Mouse (Mus musculus) embryonic facial prominence, embryonic 13.5 days (tissue): ENCODE data around the gene Enthd1. TPM values are rescaled to one million over a fixed set of nuclear protein-coding genes. Genes with fewer than 3 reads are reported as not detected.

Experiments used
- ATAC-seq: fragments of 200-750 bp; cut with Nextera tagmentation; 2 replicates; pipeline ENCODE4 v1.8.0; 2017; ENCODE audit warnings: low read depth; ENCODE audit not compliant: insufficient number of reproducible peaks, insufficient read depth, low FRiP score, low TSS enrichment
- H3K27ac ChIP-seq: fragments of 300-500 bp; sonication (generic); 2 replicates; pipeline ENCODE4 v1.5.1; 2015; ENCODE audit warnings: moderate library complexity, mild to moderate bottlenecking, inconsistent platforms
- H3K27me3 ChIP-seq: fragments of 300-500 bp; sonication (generic); 2 replicates; pipeline ENCODE4 v1.6.1; 2015; ENCODE audit warnings: mild to moderate bottlenecking, inconsistent platforms
- H3K36me3 ChIP-seq: fragments of 300-500 bp; sonication (generic); 2 replicates; pipeline ENCODE4 v1.6.1; 2015; ENCODE audit warnings: mild to moderate bottlenecking, inconsistent platforms
- H3K4me1 ChIP-seq: fragments of 300-500 bp; sonication (generic); 2 replicates; pipeline ENCODE4 v1.6.1; 2015; ENCODE audit warnings: inconsistent platforms
- H3K4me2 ChIP-seq: fragments of 300-500 bp; sonication (generic); 2 replicates; pipeline ENCODE4 v1.6.1; 2015; ENCODE audit warnings: moderate library complexity, mild to moderate bottlenecking, inconsistent platforms
- H3K4me3 ChIP-seq: fragments of 300-500 bp; sonication (generic); 2 replicates; pipeline ENCODE4 v1.5.1; 2015; ENCODE audit warnings: mild to moderate bottlenecking, inconsistent platforms
- H3K9ac ChIP-seq: fragments of 300-500 bp; sonication (generic); 2 replicates; pipeline ENCODE4 v1.6.1; 2015; ENCODE audit warnings: mild to moderate bottlenecking, inconsistent platforms
- H3K9me3 ChIP-seq: fragments of 300-500 bp; sonication (generic); 2 replicates; pipeline ENCODE4 v1.6.1; 2016; ENCODE audit warnings: inconsistent platforms
- WGBS: fragments of 180-500 bp; shearing (Covaris S2); methylation state at CpG from one replicate; pipeline ENCODE4 v1.1.7; 2015; ENCODE audit warnings: mixed read lengths; 5-methylcytosine and 5-hydroxymethylcytosine counted together
- polyA plus RNA-seq: library from polyadenylated mRNA; unstranded; fragments of >200 nt; fragmentation: Nextera tagmentation; extraction: Ambion mirVana; gene quantifications from 2 replicates; pipeline ENCODE4 v1.2.1, GENCODE M21; 2015

Gene Enthd1
- polyA plus RNA-seq, 1 experiment from 2014 or later: not detected

GRCm38 (mm10) chr15:80462106-80462505, 102.8 kb downstream of the Enthd1 start:
- peak overlapping the region; percentile 54 for H3K4me2 ChIP-seq
- peaks cover 36% of the 10 kb centered on the region for H3K27me3 ChIP-seq
- WGBS: 2% methylated on average over 9 of the region's 9 CpGs
- no peak for ATAC-seq
- H3K9ac ChIP-seq: 0 out of 2 replicates have a peak overlapping the region, but pooled peaks have one; percentile 16
- H3K4me1 ChIP-seq: peaks cover 11% of the 10 kb centered on the region; the same call in 1 of the 2 replicates
- H3K9me3 ChIP-seq: no peaks in the 10 kb centered on the region
- no peak overlapping the region for H3K27ac ChIP-seq
- peak overlapping the region; percentile 29 for H3K4me3 ChIP-seq
- no peaks in the 10 kb centered on the region for H3K36me3 ChIP-seq

DNA sequence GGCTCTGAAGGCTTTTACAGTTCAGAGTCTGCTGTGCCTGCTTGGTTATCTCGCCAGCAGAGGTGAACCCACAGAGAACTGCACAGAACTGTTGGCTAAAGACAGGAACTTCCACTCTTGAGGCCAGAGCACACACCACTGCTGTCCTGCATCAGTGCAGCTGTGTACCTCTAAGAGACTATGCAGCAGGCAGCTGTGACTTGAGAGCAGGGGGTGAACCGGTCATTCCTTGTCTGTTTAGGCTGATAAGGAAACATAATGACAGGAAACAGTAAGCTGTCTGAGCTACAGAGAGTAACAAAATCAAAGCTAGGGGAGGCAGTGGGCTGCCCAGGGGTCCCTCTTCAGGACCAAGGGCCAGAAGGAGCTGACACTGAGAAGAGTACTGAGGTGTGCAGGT, 103.5 kb downstream of the Enthd1 start:
- Histone ChIP-seq H3K4me3 (no peak overlapping the region), H3K36me3 (no peaks in the 10 kb centered on the region), H3K4me1 (peaks cover 11% of the 10 kb centered on the region; the same call in 1 of the 2 replicates), H3K9me3 (no peaks in the 10 kb centered on the region), H3K27me3 (peaks cover 36% of the 10 kb centered on the region), H3K27ac (no peak overlapping the region), H3K9ac (no peak overlapping the region), H3K4me2 (no peak overlapping the region)
- WGBS: 55% methylated on average over 2 of the region's 2 CpGs
- ATAC-seq: no peak

DNA sequence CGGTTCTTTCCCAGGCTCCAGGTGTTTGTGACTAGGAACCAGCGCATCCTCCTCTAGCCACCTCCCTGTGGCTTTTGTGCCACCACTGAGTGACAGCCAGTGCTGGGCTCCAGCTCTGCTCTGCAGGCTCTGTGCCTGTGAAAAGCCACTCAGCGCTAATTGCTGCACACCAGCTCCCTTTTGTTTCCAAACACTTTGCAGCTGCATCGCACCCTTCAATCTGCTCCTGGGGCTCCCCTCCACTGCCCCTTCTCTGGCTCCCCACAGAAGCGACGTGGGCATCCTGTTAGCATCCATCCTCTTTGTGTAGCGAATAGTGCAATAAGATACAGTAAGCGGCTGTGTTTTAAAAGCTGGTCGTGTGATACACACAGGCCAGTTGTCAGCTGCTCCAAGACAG, 104.9 kb downstream of the Enthd1 start:
- Histone ChIP-seq H3K9ac (no peak overlapping the region), H3K27ac (no peak overlapping the region), H3K27me3 (peaks cover 36% of the 10 kb centered on the region), H3K4me3 (no peak overlapping the region), H3K9me3 (no peaks in the 10 kb centered on the region), H3K36me3 (no peaks in the 10 kb centered on the region), H3K4me1 (peaks cover 11% of the 10 kb centered on the region; the same call in 1 of the 2 replicates), H3K4me2 (no peak overlapping the region)
- no peak for ATAC-seq
- whole genome bisulfite sequencing: 53% methylated on average over 9 of the region's 9 CpGs

GRCm38 (mm10) chr15:80457984-80458383, 107.0 kb downstream of the Enthd1 start:
- 90% methylated on average over 3 of the region's 3 CpGs for WGBS

GRCm38 (mm10) chr15:80454486-80454885, 110.5 kb downstream of the Enthd1 start:
- Histone ChIP-seq H3K4me1 (0 out of 2 replicates have a peak, but pooled peaks cover 6% of the 10 kb centered on the region), H3K9me3 (no peaks in the 10 kb centered on the region), H3K4me3 (no peak overlapping the region), H3K4me2 (no peak overlapping the region), H3K27me3 (no peaks in the 10 kb centered on the region), H3K36me3 (no peaks in the 10 kb centered on the region), H3K9ac (no peak overlapping the region), H3K27ac (no peak overlapping the region)
- no peak for ATAC-seq
- 77% methylated on average over 6 of the region's 6 CpGs for WGBS

More at GRCm38 (mm10) chr15:80457984-80458383, 107.0 kb downstream of the Enthd1 start:
- no peaks in the 10 kb centered on the region for H3K9me3 ChIP-seq
- no peak overlapping the region for H3K9ac ChIP-seq
- peaks cover 20% of the 10 kb centered on the region for H3K27me3 ChIP-seq
- no peak overlapping the region for H3K27ac ChIP-seq
- no peak overlapping the region for H3K4me2 ChIP-seq
- H3K4me3 ChIP-seq: no peak overlapping the region
- no peaks in the 10 kb centered on the region for H3K36me3 ChIP-seq
- no peak for ATAC-seq
- peaks cover 8% of the 10 kb centered on the region; the same call in 1 of the 2 replicates for H3K4me1 ChIP-seq

GRCm38 (mm10) chr15:80452425-80452824, 112.5 kb downstream of the Enthd1 start:
- no peak overlapping the region for H3K27ac ChIP-seq
- no peaks in the 10 kb centered on the region for H3K36me3 ChIP-seq
- 0 out of 2 replicates have a peak overlapping the region, but pooled peaks have one; percentile 14 for H3K4me2 ChIP-seq
- 0 out of 2 replicates have a peak, but pooled peaks cover 6% of the 10 kb centered on the region for H3K4me1 ChIP-seq
- no peaks in the 10 kb centered on the region for H3K9me3 ChIP-seq
- H3K9ac ChIP-seq: 0 out of 2 replicates have a peak overlapping the region, but pooled peaks have one; percentile 21
- H3K4me3 ChIP-seq: no peak overlapping the region
- H3K27me3 ChIP-seq: no peaks in the 10 kb centered on the region
- 31% methylated on average over 16 of the region's 16 CpGs for WGBS
- ATAC-seq: no peak

- H3K4me3 ChIP-seq: no peak overlapping the region
- H3K4me1 ChIP-seq: no peaks in the 10 kb centered on the region
- no peak overlapping the region for H3K9ac ChIP-seq
- WGBS: 88% methylated on average over 15 of the region's 15 CpGs
- no peak for ATAC-seq
- H3K27me3 ChIP-seq: no peaks in the 10 kb centered on the region
- H3K9me3 ChIP-seq: 0 out of 2 replicates have a peak, but pooled peaks cover 3% of the 10 kb centered on the region
- no peaks in the 10 kb centered on the region for H3K36me3 ChIP-seq
- H3K4me2 ChIP-seq: no peak overlapping the region
- H3K27ac ChIP-seq: no peak overlapping the region
Observed at GRCm38 (mm10) chr15:80445956-80446687, 118.8 kb downstream of the Enthd1 start.

GRCm38 (mm10) chr15:80440195-80440594, 124.8 kb downstream of the Enthd1 start:
- no peak overlapping the region for H3K27ac ChIP-seq
- H3K9ac ChIP-seq: no peak overlapping the region
- no peaks in the 10 kb centered on the region for H3K27me3 ChIP-seq
- H3K4me2 ChIP-seq: no peak overlapping the region
- no peaks in the 10 kb centered on the region for H3K9me3 ChIP-seq
- 86% methylated on average over 6 of the region's 6 CpGs for WGBS
- no peak overlapping the region for H3K4me3 ChIP-seq
- no peaks in the 10 kb centered on the region for H3K36me3 ChIP-seq
- peaks cover 15% of the 10 kb centered on the region for H3K4me1 ChIP-seq
- no peak for ATAC-seq

DNA sequence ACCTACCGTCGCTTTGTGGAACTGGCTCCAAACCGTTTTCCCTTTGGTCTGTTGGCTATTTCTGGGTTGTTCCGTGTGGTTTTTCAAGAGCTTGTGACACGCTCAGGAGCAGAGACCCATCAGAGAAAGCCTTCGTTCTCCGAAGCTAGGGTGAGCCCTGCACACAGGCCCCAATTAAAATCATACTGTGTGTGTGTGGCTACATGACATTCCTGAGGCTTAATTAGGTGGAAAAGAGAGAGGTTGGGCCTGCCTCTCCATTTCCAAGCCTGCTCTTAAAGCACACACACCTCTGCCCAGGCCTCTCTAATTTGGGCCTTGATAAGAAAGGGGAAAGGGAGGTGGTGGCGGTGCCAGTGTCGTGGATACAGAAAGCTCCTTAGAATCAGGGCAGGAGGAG, 126.5 kb downstream of the Enthd1 start:
- 0 out of 2 replicates have a peak overlapping the region, but pooled peaks have one; percentile 16 for H3K27ac ChIP-seq
- no peaks in the 10 kb centered on the region for H3K36me3 ChIP-seq
- 53% methylated on average over 9 of the region's 9 CpGs for WGBS
- no peaks in the 10 kb centered on the region for H3K27me3 ChIP-seq
- no peak overlapping the region for H3K4me3 ChIP-seq
- H3K4me1 ChIP-seq: peaks cover 15% of the 10 kb centered on the region
- ATAC-seq: no peak
- H3K9me3 ChIP-seq: no peaks in the 10 kb centered on the region
- H3K4me2 ChIP-seq: no peak overlapping the region
- no peak overlapping the region for H3K9ac ChIP-seq

DNA sequence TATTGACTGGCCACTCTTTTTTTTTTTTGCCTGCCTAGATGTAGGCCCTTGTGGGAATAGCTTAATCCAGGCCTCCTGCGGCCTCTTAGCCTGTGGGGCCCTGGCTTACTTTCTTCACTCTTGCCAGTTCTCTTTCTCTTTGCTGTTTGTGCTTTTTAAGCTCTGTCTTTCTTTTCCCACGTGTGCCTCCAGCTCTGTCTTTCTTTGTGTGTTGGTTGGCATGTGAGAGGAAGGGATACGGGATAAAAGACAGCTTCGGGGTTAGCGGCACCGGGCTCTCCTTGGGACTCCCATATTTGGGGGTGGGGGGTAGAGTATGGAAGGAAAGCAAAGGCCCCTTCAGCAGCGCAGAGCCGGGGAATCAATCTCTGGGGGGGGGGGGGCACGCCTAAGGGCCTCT, 127.0 kb downstream of the Enthd1 start:
- no peaks in the 10 kb centered on the region for H3K27me3 ChIP-seq
- H3K4me1 ChIP-seq: peaks cover 15% of the 10 kb centered on the region
- H3K36me3 ChIP-seq: no peaks in the 10 kb centered on the region
- no peaks in the 10 kb centered on the region for H3K9me3 ChIP-seq
- H3K27ac ChIP-seq: no peak overlapping the region
- no peak for ATAC-seq
- H3K9ac ChIP-seq: no peak overlapping the region
- no peak overlapping the region for H3K4me2 ChIP-seq
- H3K4me3 ChIP-seq: no peak overlapping the region
- WGBS: 70% methylated on average over 9 of the region's 9 CpGs

GRCm38 (mm10) chr15:80436961-80437360, 128.0 kb downstream of the Enthd1 start:
- 77% methylated on average over 5 of the region's 5 CpGs for WGBS

DNA sequence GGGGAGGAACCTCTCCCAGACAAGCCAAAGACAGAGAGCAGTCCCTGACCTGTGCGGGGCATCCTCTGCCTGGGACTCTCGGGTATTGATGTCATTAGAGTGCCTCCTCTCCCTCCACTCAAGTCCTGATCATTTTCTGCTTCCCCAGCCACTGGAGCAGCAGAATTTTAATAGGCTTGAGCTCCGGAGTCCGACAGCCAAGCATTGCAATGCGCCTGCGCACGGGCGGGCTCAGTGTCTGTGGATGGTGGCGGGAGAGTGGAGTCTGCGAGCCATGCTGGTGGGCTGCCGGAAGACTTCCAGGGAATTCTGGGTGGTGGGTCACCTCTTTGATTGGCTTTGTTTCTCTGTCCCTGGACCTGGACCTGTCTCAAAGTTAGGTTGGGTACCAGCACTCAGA, 134.6 kb downstream of the Enthd1 start:
- Histone ChIP-seq H3K27ac (no peak overlapping the region), H3K4me3 (no peak overlapping the region), H3K36me3 (no peaks in the 10 kb centered on the region), H3K9me3 (no peaks in the 10 kb centered on the region), H3K27me3 (no peaks in the 10 kb centered on the region), H3K4me1 (no peaks in the 10 kb centered on the region), H3K9ac (no peak overlapping the region), H3K4me2 (no peak overlapping the region)
- 78% methylated on average over 11 of the region's 11 CpGs for WGBS
- ATAC-seq: no peak

More at GRCm38 (mm10) chr15:80436961-80437360, 128.0 kb downstream of the Enthd1 start:
- Histone ChIP-seq H3K4me1 (peaks cover 15% of the 10 kb centered on the region), H3K36me3 (no peaks in the 10 kb centered on the region), H3K27ac (no peak overlapping the region), H3K4me2 (no peak overlapping the region), H3K9me3 (no peaks in the 10 kb centered on the region), H3K27me3 (no peaks in the 10 kb centered on the region), H3K4me3 (no peak overlapping the region), H3K9ac (no peak overlapping the region)
- ATAC-seq: no peak
